Mouse (Mus musculus): ENCODE data around the gene D6Wsu163e.

DNA sequence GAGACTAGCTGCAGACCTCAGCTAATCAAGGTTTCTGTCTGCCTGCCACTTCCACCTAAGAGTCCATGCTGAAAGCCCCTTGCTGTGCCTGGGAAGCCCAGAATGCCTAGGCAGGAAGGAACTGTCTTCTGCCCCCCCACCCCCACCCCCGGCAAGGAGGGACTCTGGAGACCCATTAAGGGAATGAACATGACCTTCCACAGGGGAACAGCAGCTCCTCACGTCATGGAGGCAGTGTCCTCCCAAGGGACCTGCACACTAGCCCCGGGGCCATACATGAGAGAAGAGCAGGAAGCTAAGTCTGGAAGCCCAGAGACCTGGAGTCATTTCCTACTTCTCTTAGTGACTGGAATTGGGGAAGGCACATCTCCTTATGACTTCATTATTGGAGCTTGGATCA, 31.9 kb upstream of the D6Wsu163e start:
- no peak for TF ChIP-seq CTCF (IDR thresholded peaks at IDR 0.05; ENCODE audit: control insufficient read depth, insufficient read depth, insufficient read length)
- TF ChIP-seq FOSL1 (IDR thresholded peaks at IDR 0.05; ENCODE audit: insufficient read depth, low read length, poor library complexity, severe bottlenecking): no peak

Measured in C2C12 (cell line).